Mouse (Mus musculus) cerebellum, postnatal 4 days (tissue): ENCODE data around the gene Ebf1.
A peak's percentile ranks its signal among the peaks of the same experiment; 100 is the strongest.

Experiments used
- DNase-seq, 2 experiments: peaks; one replicate each; pipeline ENCODE4 v3.0.0; 2022; ENCODE audit warnings: low spot score in 2 of 2, mixed read lengths in 1 of 2

Gene Ebf1

DNA sequence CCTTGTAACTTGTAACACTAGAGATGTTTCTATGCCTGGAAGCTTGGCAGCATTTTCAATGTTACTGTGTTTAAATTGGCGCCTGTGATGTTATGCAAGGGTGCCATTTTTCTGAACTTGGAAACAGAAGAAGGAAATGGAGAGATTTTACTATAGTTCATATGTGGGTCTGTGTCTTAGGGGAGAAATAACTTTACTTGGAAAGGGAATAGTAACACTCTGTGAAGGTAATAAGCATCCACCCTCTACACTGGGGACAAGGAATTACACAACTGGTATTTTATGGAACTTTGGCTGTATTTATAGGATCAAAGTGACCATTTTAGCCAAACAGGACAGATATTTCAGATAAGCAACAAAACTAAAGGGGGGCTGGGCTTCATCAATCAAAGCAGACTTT, 278.8 kb downstream of the Ebf1 start:
- no peak for DNase-seq

- no peak for DNase-seq
These were observed 280.1 kb downstream of the Ebf1 start for GRCm38 (mm10) chr11:44897140-44897665.

GRCm38 (mm10) chr11:44899554-44899953, 282.4 kb downstream of the Ebf1 start:
- DNase-seq: no peak

DNA sequence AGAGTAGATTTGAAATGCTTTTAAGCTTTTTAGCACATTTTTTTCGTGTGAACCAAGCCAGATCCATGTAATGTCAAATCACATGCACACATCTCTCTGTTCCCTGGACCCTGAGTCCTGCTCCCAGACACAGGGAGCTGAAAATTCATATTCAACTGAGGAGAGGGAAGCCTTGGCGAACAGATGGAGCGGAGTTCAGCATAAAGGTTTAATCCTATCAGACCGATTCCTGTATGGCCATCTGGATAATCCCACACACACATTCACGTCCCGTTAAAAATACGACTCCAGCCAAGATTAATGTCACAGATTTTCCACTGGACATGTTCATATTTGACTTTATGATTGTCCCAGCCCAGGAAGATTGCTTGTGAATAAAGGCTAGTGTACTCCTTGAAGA, 282.8 kb downstream of the Ebf1 start:
- peak in 1 of 2 experiments; percentile 32 for DNase-seq

DNA sequence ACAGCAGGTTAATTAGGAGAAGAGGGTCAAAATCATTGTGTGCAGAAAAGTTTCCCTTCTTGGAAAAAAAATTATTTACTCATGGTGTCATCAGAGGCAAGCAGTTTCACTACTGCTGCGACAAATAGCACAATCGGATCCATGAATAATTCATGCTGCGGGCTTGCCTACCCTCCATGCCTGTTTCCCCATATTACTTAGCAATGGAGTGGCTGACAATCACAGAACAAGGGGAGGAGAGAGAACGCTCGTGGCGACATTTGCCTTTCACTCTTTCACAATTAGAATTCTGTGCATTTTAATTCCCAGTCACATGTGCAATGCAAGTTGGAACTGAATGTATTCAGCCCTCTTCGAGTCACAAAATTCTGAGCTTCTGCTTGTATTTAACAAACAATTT, 283.4 kb downstream of the Ebf1 start:
- DNase-seq: no peak

- DNase-seq: no peak
These were observed 284.6 kb downstream of the Ebf1 start for GRCm38 (mm10) chr11:44901715-44902114.

DNA sequence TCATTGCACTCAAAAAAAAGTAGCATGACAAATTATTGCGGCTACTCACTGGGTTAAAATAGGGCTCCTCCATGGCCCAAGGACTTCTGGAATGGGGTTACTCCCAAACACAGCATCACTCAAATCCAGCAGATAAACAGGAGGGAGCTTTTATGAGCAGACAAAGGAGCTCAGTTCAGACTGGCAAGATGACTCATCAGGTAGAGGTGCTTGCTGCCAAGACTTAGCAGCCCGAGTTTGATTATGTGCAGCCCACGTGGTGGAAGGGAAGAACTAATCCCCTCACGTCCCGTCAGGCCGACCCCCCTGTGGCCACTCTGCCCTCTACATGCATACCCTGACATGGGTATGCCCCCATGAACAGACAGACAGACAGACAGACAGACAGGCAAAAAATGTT, 285.0 kb downstream of the Ebf1 start:
- DNase-seq: no peak

DNA sequence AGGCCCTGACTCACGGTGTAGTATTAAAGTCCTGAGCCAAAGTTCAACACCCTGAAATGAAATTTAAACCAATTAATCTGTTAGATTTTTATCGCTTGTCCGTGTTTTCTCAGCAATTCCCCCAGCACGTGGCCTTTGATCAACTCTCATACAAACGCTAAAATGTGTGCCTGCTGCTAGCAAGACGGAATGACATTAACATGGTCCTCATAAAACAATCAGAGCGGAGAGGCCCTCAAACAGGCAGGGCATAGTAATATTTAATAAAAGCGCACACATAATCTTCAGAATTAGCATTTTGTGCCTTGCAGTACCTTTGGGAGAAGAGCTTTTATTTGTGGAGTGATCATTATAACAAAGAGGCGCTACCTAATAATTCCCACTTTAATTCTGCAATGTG, 287.0 kb downstream of the Ebf1 start:
- no peak for DNase-seq

- no peak for DNase-seq
These were observed 289.3 kb downstream of the Ebf1 start for GRCm38 (mm10) chr11:44906456-44906855.

GRCm38 (mm10) chr11:44911765-44912164, 294.6 kb downstream of the Ebf1 start:
- no peak for DNase-seq

- DNase-seq: no peak
These were observed 296.7 kb downstream of the Ebf1 start for GRCm38 (mm10) chr11:44913806-44914205.

DNA sequence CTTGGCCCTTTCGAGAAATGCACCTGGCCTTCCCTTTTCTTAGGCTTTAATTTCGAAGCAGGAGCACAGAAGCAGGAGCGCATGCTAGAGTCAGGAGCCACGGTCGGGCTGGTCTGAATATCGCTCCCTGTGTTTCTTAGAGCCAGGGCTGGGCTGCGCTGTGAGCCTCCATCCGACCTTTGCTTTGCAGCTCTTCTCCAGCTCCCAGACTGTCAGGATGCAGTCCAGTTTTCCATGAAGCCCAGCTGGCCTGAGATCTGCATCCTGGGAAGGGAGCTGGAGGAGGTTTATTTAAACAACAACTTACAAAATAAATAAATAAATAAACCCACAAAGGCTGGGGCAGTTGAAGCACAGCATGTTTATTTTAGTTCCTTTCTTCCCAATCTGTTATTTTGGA, 299.9 kb downstream of the Ebf1 start:
- DNase-seq: no peak

DNA sequence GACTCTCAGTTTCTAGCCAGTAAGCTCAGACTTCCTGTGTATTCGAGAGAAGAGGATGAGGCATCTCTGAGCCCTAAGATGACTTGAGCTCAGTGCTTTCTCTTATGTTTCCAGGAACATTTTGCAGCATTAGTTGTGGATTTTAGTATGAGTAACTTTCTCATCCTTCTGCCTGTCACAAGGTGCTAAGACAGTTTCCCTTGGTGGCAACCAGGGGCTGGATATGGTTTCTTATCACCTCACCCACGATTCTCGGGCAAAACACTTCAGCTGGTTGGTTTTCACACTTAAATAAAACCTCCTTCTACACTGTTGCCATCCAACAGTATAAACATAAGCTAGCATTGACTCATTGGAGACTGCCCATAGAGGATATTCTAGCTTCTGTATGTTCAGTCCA, 306.0 kb downstream of the Ebf1 start:
- no peak for DNase-seq

DNA sequence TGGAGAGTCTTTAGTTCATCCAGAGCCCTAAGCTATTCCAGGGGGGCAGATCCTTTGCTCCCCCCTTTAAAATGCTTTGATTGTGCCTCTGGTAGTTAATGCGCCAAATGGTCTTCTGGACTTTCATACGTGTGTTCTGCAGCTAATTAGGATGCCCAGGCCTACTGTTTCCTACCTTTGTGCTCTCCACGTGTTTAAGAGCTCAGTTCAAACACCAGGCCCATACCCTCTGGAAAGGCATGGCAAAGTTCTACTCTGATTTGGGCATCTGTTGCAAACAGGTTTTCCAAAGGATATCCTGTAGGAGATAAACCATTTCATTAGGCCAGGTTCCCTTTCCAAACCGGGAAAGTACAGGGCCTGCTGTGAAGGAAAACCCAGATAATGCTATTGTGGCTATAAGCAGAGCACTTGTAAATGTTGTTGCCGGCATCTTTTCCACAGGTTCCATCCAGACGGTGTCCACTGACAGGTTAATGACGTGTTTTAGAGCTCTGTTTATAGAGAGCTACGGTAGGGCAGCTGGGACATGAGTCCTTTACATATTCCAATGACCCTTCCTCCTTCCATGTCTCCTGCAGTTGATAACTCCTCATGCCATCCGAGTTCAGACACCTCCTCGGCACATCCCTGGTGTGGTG, 306.9 kb downstream of the Ebf1 start:
- DNase-seq: no peak

GRCm38 (mm10) chr11:44924896-44925295, 307.8 kb downstream of the Ebf1 start:
- no peak for DNase-seq

GRCm38 (mm10) chr11:44925806-44926525, 308.8 kb downstream of the Ebf1 start:
- DNase-seq: no peak

GRCm38 (mm10) chr11:44928403-44928802, 311.3 kb downstream of the Ebf1 start:
- no peak for DNase-seq

DNA sequence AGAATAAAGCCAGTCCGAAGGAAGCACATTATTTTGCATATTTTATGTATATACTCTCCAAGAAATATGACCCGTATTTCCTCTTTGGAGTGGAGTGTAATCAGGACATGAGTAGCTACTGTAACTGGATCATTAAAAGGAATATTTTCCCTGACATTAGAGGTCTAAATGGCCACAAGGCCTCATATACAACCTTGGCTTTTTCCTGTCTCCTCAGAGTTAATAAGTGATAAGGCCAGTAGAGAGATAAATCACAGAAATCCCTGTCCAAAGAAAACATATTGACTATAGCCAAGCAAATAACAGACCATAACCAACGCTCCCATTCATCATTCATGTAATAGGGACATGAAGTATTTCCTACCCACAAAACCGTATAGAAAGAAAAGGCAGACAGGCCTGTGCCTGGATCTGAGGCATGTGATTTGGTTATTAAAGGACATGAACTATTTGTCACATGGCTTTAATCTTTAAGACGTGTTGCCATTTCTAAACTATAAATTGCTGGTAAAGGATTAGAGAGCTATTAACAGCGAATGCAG, 315.9 kb downstream of the Ebf1 start:
- DNase-seq: no peak

DNA sequence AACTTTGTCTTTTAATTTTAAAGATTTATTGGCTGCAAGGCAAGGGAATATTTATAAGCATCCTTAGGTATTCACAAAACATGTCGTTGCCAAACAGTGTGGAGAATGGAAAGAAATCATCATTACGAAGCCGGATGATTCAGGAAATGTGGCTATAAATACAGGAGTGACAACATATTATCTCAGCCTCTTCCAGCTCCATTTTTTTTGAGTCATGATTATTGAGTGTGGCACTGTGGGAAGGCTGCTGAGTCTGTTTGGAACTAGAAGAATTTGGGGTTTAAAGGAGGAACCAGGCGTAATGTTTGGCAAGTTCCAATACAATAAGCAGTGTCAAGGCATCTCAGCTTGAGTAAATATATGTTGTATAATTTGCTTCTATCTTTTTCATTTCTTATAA, 326.7 kb downstream of the Ebf1 start:
- no peak for DNase-seq

DNA sequence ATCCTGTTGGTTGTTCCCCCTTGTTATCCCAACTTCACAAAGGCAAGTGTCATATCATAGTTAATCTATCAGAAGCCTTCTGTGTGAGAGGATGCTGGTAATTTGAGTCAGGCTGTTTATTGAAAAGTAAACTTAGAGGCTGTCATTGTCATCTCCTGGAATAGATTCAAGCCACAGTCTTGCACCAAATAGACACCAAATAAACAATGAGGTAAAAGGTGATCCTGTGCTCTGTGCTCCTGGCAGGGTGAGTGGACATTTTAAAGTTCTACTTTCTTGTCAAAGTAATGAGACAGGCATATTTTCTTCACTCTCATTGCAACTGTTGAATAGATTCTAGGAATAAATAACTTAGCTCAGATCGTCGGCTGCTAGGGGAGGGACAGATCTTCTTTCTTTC, 327.3 kb downstream of the Ebf1 start:
- no peak for DNase-seq

DNA sequence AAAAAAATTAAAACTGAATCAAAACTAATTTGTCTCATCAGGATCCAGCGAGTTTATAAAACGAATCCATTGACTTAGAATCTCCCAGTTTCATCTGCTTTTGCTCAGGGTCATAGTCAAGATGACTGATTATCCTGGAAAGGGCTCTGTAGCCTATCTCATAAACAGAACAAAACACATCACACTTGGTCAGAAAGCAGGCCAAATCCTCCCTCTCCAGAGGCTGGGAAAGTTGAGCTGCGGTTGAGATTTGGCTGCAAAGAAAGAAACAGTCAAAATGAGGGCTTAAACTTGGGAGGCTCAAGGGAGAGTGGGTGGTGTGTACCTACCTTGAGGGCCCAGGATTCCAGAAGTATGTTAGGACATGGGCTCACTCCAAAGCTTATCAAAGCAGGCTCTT, 329.5 kb downstream of the Ebf1 start:
- DNase-seq: no peak

DNA sequence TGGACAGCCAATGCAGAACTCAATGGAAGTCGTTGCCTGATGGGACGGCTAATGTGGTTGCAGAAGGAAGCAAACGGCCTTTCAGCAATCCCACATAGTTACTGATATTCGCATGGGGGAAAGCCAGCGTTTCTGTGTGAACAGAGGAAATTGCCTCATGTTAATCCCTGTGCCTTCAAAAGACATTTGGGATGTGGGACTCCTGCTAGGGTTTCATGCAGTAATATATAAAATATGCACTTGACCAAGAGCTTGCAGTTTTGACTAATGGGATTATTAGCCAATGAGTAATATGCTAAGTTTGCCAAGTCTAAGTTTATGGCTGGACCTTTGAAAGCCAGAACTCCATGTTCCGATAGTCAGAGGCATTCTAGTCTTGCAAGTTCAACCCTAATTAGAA, 331.4 kb downstream of the Ebf1 start:
- no peak for DNase-seq

DNA sequence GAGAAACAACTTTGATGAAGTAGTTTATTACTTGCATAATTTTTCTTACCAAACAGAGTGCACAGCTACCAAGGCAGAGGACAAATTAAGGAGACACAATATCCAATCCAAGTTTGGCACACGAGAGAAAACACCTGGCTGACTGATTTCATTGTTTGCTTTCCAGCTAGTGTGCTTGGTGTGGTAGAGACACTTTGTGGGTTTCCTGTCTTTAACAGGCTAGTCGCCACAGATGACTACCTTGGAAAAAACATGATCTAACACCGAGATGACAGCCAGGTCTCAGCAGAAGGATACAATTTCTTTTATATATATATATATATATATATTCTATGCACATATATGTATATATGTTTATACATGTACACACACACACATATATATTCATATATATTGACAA, 332.0 kb downstream of the Ebf1 start:
- DNase-seq: no peak
